Mouse (Mus musculus) cerebellum, adult 2 months (tissue): Measurements from ENCODE around the gene Ccdc9b.

Source experiments
- CTCF ChIP-seq: fragments of 200-500 bp; IDR thresholded peaks from 2 replicates; pipeline ENCODE4 v1.5.1; 2011; ENCODE audit warnings: low read depth, mild to moderate bottlenecking, control low read depth, low read length, moderate library complexity, borderline replicate concordance; ENCODE audit not compliant: insufficient read depth
- POLR2A ChIP-seq: fragments of 200-500 bp; IDR thresholded peaks from 2 replicates; pipeline ENCODE4 v1.6.1; 2011; ENCODE audit warnings: low read length, control low read depth, borderline replicate concordance; ENCODE audit not compliant: insufficient read depth

DNA sequence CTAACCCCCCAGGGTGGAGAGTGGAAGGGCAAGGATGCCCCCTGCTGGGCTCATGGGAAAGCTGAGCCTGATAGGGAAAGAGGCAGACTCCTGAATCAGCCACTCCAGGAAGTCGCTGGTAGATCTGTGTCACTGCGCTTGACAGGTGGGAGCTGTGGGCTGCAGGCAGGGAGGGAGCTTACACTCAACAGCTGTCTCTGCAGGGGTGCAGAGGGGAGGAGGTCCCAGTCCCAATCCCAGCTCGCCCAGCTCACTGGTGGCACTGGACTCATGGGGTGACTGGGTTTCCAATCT is 31.9 kb downstream of the Ccdc9b start:
- TF ChIP-seq POLR2A = no peak
- 0 out of 2 replicates have a peak, but pooled peaks have one; percentile 12 for TF ChIP-seq CTCF
